Mouse (Mus musculus) heart, adult 8-10 months (tissue): ENCODE results near the gene B3galt6. TPM values are rescaled to one million over a fixed set of nuclear protein-coding genes. Genes with fewer than 3 reads are reported as not detected.

Experiments
- DNase-seq: peaks from one replicate; pipeline ENCODE4 v3.0.0; 2022; ENCODE audit warnings: low spot score
- total RNA-seq, 4 experiments: library from RNA; stranded (reverse); gene quantifications; 2 replicates each; pipeline ENCODE4 v1.2.4; 2022

The B3galt6 gene
- 1 to 10 TPM; 2.6 to 3.2 (median 2.8) TPM for total RNA-seq

GRCm38 (mm10) chr4:155992241-155992905 is at the start of gene B3galt6, which contains the start of gene Sdf4:
TSS of gene B3galt6 (minus strand) at chr4:155992649.
TSS of gene Sdf4 (plus strand) at chr4:155992872.
- peak; percentile 57 for DNase-seq

GRCm38 (mm10) chr4:156034901-156035300 is 42.5 kb upstream of the B3galt6 start:
- DNase-seq, result no peak

- no peak for DNase-seq
Observed at GRCm38 (mm10) chr4:156034301-156034700, 41.9 kb upstream of the B3galt6 start.

- peak; percentile 49 for DNase-seq
Observed at GRCm38 (mm10) chr4:156033476-156034119, 41.1 kb upstream of the B3galt6 start.

GRCm38 (mm10) chr4:156032856-156033255 is 40.4 kb upstream of the B3galt6 start:
- DNase-seq, result no peak

- peak; percentile 89 for DNase-seq
Observed at GRCm38 (mm10) chr4:156031593-156032391, 39.3 kb upstream of the B3galt6 start.

GRCm38 (mm10) chr4:156031255-156031592 is 38.8 kb upstream of the B3galt6 start:
- no peak for DNase-seq

- no peak for DNase-seq
Observed at GRCm38 (mm10) chr4:156030651-156031118, 38.2 kb upstream of the B3galt6 start.

GRCm38 (mm10) chr4:156028580-156028979 is 36.1 kb upstream of the B3galt6 start:
- DNase-seq, result no peak

- DNase-seq, result peak; percentile 17
Observed at GRCm38 (mm10) chr4:156026013-156026412, 33.6 kb upstream of the B3galt6 start, which contains the start of gene Tnfrsf18. TSS of gene Tnfrsf18 (plus strand) at chr4:156026164.

- DNase-seq, result peak; percentile 51
Observed at GRCm38 (mm10) chr4:156024184-156024583, 31.7 kb upstream of the B3galt6 start.

GRCm38 (mm10) chr4:156023520-156023919 is 31.1 kb upstream of the B3galt6 start:
- DNase-seq, result no peak

- DNase-seq, result no peak
Observed at GRCm38 (mm10) chr4:156021942-156022419, 29.5 kb upstream of the B3galt6 start.

GRCm38 (mm10) chr4:156021381-156021780 is 28.9 kb upstream of the B3galt6 start:
- no peak for DNase-seq

GRCm38 (mm10) chr4:156019771-156020170 is 27.3 kb upstream of the B3galt6 start:
- no peak for DNase-seq

- no peak for DNase-seq
Observed at GRCm38 (mm10) chr4:156014436-156014835, 22.0 kb upstream of the B3galt6 start.

- no peak for DNase-seq
Observed at GRCm38 (mm10) chr4:156013637-156014036, 21.2 kb upstream of the B3galt6 start, which contains the start of gene Tnfrsf4. TSS of gene Tnfrsf4 (plus strand) at chr4:156013843.

- DNase-seq, result no peak
Observed at GRCm38 (mm10) chr4:156008369-156008768, 15.9 kb upstream of the B3galt6 start.

GRCm38 (mm10) chr4:156004109-156004508 is 11.7 kb upstream of the B3galt6 start:
- no peak for DNase-seq

GRCm38 (mm10) chr4:155993606-155994005 is 1.2 kb upstream of the B3galt6 start:
- DNase-seq, result no peak

- DNase-seq, result peak; percentile 97
Observed at GRCm38 (mm10) chr4:155992906-155993547, 578 bp upstream of the B3galt6 start.

GRCm38 (mm10) chr4:155991908-155992230 is 580 bp downstream of the B3galt6 start:
- peak; percentile 20 for DNase-seq
